Mouse (Mus musculus): ENCODE data around the gene Dyrk1a. TPM values are rescaled to one million over a fixed set of nuclear protein-coding genes. Genes with fewer than 3 reads are reported as not detected.
A peak's percentile ranks its signal among the peaks of the same experiment; 100 is the strongest.

The Dyrk1a gene
- polyA plus RNA-seq, 1 experiment from 2014 or later, result 12.7 TPM

DNA sequence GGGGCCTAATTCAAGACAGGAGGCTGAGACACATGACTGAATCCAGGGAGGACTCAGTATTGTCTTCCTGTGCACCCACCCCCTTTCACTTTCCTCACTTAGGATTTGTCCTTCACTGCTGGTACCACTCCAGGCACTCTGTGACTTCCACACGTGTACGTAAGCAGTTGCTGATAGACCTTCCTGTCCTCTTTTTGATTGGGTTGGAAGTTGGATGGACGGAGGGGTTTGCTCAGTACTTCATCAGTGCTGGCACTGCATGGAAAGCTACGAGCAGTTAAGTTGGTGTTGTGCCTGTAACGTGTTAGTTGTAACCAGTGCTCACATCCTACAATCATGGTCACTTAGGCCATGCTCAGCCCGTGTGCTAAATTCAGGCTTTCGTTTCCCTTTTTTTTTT is 55.8 kb downstream of the Dyrk1a start:
- Histone ChIP-seq H3K9me3 (replicated peaks) (no peaks in the 10 kb centered on the region), H3K27me3 (no peaks in the 10 kb centered on the region), H3K36me3 (ENCODE audit: poor library complexity, severe bottlenecking) (no peaks in the 10 kb centered on the region), H3K4me3 (no peak overlapping the region), H3K4me2 (no peak overlapping the region), H3K4me1 (peaks cover 35% of the 10 kb centered on the region), H3K27ac (no peak overlapping the region; the same call in 1 of the 2 replicates), H3K9ac (no peak overlapping the region)
- 0 out of 2 replicates have a peak, but pooled peaks have one; percentile 10 for ATAC-seq
- 94% methylated on average over 7 of the region's 7 CpGs for WGBS

DNA sequence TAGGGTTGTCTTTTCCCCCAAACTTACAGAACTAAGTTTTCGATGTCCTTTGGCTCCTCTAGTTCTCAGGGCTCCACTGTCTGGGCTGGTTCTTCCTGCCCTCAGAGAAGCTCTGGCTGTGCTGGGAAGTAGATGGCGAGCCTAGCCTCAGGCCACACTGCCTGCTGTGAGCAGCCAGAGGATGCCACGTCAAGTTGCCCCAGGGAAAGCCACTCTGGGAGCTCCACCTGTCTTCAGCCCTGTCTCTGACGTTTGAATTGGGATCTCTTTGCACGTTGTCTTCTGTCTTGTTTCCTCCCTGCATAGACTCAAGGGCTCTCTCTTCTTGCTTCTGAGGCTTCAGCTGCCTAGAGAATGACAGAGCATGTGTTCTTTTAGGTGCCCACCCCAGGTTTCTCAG is 57.9 kb downstream of the Dyrk1a start:
- no peak for ATAC-seq
- Histone ChIP-seq H3K9me3 (replicated peaks) (no peaks in the 10 kb centered on the region), H3K4me1 (peaks cover 51% of the 10 kb centered on the region), H3K4me3 (no peak overlapping the region), H3K27ac (no peak overlapping the region), H3K27me3 (no peaks in the 10 kb centered on the region), H3K36me3 (ENCODE audit: poor library complexity, severe bottlenecking) (no peaks in the 10 kb centered on the region), H3K4me2 (no peak overlapping the region), H3K9ac (no peak overlapping the region)
- WGBS, result 52% methylated on average over 5 of the region's 5 CpGs

DNA sequence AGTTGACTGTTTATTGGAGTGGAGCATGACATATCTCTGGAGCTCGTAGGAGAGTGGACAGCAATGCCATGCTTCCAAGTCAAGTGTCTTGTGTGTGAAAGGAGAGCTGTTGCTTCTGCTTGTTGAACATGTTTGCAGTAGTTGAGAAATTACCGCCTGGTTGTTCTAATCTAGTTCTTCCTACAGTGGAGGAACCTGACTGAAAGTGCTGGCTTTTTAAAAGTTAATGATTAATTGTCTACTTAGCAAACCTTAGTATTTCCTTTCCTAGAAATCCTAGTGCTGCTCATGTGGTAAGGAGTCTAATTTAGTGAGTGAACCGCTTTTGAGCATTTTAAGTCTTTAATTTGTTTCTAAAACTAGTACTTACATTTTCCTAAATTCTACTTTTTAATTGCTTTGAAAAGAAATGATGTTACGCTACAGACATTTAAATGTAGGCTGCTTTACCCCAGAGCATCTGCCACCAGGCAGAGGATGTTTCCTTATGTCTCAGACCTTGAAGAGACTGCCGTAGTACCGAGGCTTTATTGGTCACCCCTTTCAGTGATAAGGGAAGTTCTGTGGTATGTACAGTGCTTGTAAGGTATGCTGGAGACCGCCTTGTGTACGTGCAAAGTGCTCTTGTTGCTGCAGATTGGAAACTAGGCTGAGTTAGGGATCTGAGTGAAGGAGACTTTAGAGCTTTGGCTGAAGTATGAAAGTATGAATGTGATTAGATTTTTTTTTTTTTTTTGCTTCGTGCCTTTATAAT is 59.3 kb downstream of the Dyrk1a start:
- no peak overlapping the region for H3K9ac ChIP-seq
- 94% methylated on average over 9 of the region's 9 CpGs for WGBS
- no peaks in the 10 kb centered on the region for H3K36me3 ChIP-seq (ENCODE audit: poor library complexity, severe bottlenecking)
- no peak overlapping the region for H3K4me3 ChIP-seq
- H3K27ac ChIP-seq, result no peak overlapping the region
- ATAC-seq, result no peak
- H3K4me1 ChIP-seq, result peaks cover 57% of the 10 kb centered on the region
- no peaks in the 10 kb centered on the region for H3K9me3 ChIP-seq (replicated peaks)
- no peak overlapping the region for H3K4me2 ChIP-seq
- no peaks in the 10 kb centered on the region for H3K27me3 ChIP-seq

DNA sequence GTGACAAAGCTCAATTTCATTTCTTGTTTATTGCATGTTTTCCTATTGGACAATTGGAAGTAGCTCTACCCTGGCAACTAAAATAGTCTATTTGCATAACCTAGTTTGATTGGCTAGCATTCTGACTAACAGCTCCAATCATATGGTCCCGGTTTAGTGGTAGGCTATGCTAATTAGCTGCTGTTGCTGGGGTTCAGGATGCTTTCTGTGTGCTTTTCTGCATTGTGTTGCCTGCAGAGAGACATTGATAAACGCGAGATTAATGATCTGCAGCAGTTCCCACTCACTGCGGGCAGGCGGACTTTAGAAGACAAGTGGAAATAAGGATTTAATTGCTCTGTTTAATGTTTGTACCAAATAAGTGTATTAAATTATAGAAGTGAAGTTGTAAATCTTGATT is 62.2 kb downstream of the Dyrk1a start:
- peak; percentile 97 for ATAC-seq
- no peaks in the 10 kb centered on the region for H3K27me3 ChIP-seq
- no peak overlapping the region for H3K9ac ChIP-seq
- peak overlapping the region; percentile 25; the same call in 1 of the 2 replicates for H3K4me2 ChIP-seq
- H3K36me3 ChIP-seq (ENCODE audit: poor library complexity, severe bottlenecking), result no peaks in the 10 kb centered on the region
- no peaks in the 10 kb centered on the region for H3K9me3 ChIP-seq (replicated peaks)
- H3K27ac ChIP-seq, result peak overlapping the region; percentile 53; the same call in 1 of the 2 replicates
- H3K4me3 ChIP-seq, result no peak overlapping the region
- 1% methylated on average over 5 of the region's 5 CpGs for WGBS
- peaks cover 39% of the 10 kb centered on the region for H3K4me1 ChIP-seq

DNA sequence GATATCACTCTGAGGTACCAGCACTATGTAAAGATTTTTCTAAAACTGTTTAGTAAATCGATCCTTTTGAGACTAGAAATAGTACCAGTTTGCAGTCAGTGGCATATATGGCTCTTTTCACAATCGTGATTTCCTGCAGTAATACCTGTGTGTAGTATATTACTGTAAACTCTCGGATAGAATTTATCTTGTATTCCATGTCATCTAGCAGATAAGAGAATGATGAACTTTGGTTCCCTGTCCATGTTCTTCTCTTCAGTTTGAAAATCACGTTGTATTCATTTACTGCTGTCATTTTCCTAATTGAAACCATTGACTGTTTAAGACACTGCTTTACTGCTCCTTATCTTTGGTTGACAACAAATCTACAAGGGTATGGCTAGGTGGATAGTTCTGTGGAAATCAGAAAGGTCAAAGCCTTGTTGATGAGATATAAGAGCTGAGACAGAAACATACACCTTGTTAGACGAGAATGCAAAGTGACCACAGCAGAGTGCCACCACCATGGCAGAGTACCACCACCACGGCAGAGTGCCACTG is 62.7 kb downstream of the Dyrk1a start:
- H3K4me1 ChIP-seq, result peaks cover 38% of the 10 kb centered on the region
- no peak overlapping the region for H3K4me2 ChIP-seq
- no peaks in the 10 kb centered on the region for H3K9me3 ChIP-seq (replicated peaks)
- peak overlapping the region; percentile 53 for H3K27ac ChIP-seq
- ATAC-seq, result peak; percentile 31
- H3K9ac ChIP-seq, result no peak overlapping the region
- 70% methylated on average over 6 of the region's 6 CpGs for WGBS
- H3K27me3 ChIP-seq, result no peaks in the 10 kb centered on the region
- H3K4me3 ChIP-seq, result no peak overlapping the region
- no peaks in the 10 kb centered on the region for H3K36me3 ChIP-seq (ENCODE audit: poor library complexity, severe bottlenecking)

DNA sequence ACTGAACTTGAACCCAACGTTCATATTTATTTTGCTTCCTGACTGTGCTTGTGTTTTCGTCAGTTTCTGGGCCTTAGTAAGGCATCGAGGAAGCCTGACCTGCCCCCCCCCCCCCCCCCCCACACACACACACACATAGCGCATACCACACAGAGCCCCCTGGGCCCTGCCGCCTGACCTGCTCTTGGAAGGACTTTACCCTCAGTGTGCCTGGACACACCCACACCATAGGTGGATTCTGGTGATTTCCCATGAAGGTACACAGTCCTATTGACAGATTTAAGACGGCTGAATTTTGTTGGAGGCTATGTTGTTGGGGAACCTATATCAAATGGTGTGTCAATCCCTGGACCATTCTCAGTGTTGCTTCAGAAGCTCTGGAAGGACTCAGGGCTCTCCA is 63.2 kb downstream of the Dyrk1a start:
- H3K4me3 ChIP-seq, result no peak overlapping the region
- H3K36me3 ChIP-seq (ENCODE audit: poor library complexity, severe bottlenecking), result no peaks in the 10 kb centered on the region
- H3K9ac ChIP-seq, result no peak overlapping the region
- peaks cover 36% of the 10 kb centered on the region for H3K4me1 ChIP-seq
- 79% methylated on average over 6 of the region's 6 CpGs for WGBS
- H3K27ac ChIP-seq, result peak overlapping the region; percentile 53
- H3K27me3 ChIP-seq, result no peaks in the 10 kb centered on the region
- H3K4me2 ChIP-seq, result no peak overlapping the region
- peak; percentile 31; the same call in 1 of the 2 replicates for ATAC-seq
- H3K9me3 ChIP-seq (replicated peaks), result no peaks in the 10 kb centered on the region

DNA sequence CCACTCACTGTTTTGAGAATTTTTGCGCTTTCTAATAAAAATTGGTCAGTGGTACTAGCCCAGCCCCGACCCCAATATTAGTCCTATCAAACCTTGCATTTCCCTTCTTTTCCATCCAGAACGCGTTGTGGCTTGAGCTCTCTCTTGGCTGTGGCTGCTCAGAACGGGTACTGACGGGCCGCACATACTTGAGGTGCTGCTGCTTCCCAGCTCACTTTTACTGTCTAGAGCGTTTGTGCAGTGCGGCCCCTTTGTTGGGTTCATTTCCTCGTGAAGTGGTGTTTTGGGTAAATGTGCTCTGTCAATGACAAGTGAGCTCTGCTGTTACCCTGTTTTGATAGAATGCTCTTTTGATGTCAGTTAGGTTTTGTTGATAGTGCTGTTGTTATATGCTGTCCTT is 67.6 kb downstream of the Dyrk1a start:
- H3K9ac ChIP-seq, result no peak overlapping the region
- no peak for ATAC-seq
- peaks cover 6% of the 10 kb centered on the region; the same call in 1 of the 2 replicates for H3K36me3 ChIP-seq (ENCODE audit: poor library complexity, severe bottlenecking)
- no peak overlapping the region for H3K4me3 ChIP-seq
- 71% methylated on average over 10 of the region's 10 CpGs for WGBS
- peaks cover 17% of the 10 kb centered on the region for H3K4me1 ChIP-seq
- H3K27me3 ChIP-seq, result no peaks in the 10 kb centered on the region
- H3K9me3 ChIP-seq (replicated peaks), result no peaks in the 10 kb centered on the region
- H3K27ac ChIP-seq, result no peak overlapping the region
- H3K4me2 ChIP-seq, result no peak overlapping the region

DNA sequence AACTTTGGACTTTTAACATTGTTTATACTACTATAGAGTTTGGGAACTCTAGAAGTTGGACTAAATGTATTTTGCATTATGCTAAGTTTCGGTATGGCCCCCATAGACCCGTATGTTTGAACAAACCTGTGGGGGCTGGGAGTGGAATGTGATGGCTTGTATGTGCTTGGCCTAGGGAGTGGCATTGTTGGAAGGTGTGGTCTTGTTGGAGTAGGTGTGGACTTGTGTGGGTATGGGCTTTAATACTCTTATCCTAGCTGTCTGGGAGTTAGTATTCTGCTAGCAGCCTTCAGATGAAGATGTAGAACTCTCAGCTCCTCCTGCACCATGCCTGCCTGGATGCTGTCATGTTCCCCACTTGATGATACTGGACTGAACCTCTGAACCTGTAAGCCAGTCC is 72.0 kb downstream of the Dyrk1a start:
- Histone ChIP-seq H3K4me3 (no peak overlapping the region), H3K27me3 (no peaks in the 10 kb centered on the region), H3K4me1 (peaks cover 18% of the 10 kb centered on the region), H3K9ac (no peak overlapping the region), H3K27ac (no peak overlapping the region), H3K9me3 (replicated peaks) (no peaks in the 10 kb centered on the region), H3K4me2 (no peak overlapping the region), H3K36me3 (ENCODE audit: poor library complexity, severe bottlenecking) (peaks cover 6% of the 10 kb centered on the region; the same call in 1 of the 2 replicates)
- ATAC-seq, result no peak
- WGBS, result 100% methylated on average over 2 of the region's 2 CpGs

DNA sequence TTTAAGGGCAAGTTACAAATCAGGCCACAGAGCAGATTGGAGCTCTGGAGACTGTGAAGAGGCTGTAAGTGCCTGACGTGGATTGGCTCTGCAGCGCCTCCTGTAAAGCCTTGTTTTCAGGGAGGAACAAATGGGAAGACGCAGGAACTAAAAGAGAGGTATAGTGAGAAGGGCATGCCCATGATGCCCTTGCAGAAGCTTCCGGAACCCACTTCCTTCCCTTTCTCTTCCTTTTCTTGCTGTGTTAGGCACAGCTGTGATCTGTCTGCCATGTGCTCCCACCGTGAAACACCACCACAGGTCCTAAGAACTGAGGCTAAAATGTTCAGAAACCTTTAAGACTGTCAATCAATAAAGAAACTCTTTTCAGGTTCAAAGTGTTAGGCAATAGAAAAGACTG is 77.3 kb downstream of the Dyrk1a start:
- no peak overlapping the region for H3K9ac ChIP-seq
- ATAC-seq, result no peak
- no peak overlapping the region for H3K27ac ChIP-seq
- no peaks in the 10 kb centered on the region for H3K36me3 ChIP-seq (ENCODE audit: poor library complexity, severe bottlenecking)
- no peaks in the 10 kb centered on the region for H3K9me3 ChIP-seq (replicated peaks)
- H3K4me1 ChIP-seq, result peaks cover 27% of the 10 kb centered on the region
- H3K27me3 ChIP-seq, result no peaks in the 10 kb centered on the region
- H3K4me2 ChIP-seq, result no peak overlapping the region
- no peak overlapping the region for H3K4me3 ChIP-seq
- 70% methylated on average over 5 of the region's 5 CpGs for WGBS

DNA sequence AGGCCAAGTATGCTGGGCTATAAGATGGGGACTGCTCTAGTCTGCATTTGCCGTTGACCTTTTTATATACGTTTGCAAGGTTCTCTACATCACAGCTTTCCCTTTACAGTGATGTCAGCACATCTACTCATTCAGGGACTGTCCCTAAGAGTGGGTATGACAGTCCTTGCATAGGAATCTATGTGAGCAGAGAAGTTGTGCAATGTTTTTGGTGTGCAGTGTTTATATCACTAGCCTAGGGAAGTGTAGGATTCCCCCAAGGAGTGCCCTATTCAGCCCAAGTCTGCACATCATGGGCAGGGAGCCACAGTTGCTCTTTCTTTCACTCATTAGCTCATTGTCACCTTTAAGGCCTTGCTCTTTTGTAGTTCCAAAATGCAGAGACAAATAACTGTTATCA is 78.1 kb downstream of the Dyrk1a start:
- Histone ChIP-seq H3K27me3 (no peaks in the 10 kb centered on the region), H3K9me3 (replicated peaks) (no peaks in the 10 kb centered on the region), H3K4me2 (no peak overlapping the region), H3K27ac (no peak overlapping the region), H3K4me3 (no peak overlapping the region), H3K4me1 (peaks cover 33% of the 10 kb centered on the region), H3K36me3 (ENCODE audit: poor library complexity, severe bottlenecking) (no peaks in the 10 kb centered on the region), H3K9ac (no peak overlapping the region)
- WGBS, result 88% methylated on average over 2 of the region's 2 CpGs
- no peak for ATAC-seq

DNA sequence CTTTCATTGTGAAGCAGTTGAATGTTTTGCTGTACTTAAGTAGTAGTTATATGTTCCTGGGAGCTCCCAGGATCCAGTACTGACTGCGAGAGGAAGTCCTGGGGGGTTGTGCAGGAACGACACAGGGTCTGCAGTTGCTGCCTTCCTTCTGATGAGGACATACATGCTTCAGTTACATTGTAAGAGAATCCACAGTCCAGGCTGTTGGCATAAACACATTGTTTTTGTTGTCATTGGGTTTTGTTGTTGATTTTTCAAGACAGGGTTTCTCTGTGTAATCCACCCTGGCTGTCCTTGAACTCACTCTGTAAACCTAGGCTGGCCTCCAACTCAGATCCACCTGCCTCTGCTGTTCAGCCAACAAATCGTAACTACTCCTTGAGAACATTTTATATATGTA is 80.1 kb downstream of the Dyrk1a start:
- H3K9me3 ChIP-seq (replicated peaks), result no peaks in the 10 kb centered on the region
- no peak overlapping the region for H3K27ac ChIP-seq
- no peak overlapping the region for H3K4me3 ChIP-seq
- 82% methylated on average over 3 of the region's 3 CpGs for WGBS
- ATAC-seq, result no peak
- H3K4me2 ChIP-seq, result no peak overlapping the region
- H3K9ac ChIP-seq, result no peak overlapping the region
- H3K36me3 ChIP-seq (ENCODE audit: poor library complexity, severe bottlenecking), result no peaks in the 10 kb centered on the region
- H3K27me3 ChIP-seq, result no peaks in the 10 kb centered on the region
- peaks cover 42% of the 10 kb centered on the region for H3K4me1 ChIP-seq

DNA sequence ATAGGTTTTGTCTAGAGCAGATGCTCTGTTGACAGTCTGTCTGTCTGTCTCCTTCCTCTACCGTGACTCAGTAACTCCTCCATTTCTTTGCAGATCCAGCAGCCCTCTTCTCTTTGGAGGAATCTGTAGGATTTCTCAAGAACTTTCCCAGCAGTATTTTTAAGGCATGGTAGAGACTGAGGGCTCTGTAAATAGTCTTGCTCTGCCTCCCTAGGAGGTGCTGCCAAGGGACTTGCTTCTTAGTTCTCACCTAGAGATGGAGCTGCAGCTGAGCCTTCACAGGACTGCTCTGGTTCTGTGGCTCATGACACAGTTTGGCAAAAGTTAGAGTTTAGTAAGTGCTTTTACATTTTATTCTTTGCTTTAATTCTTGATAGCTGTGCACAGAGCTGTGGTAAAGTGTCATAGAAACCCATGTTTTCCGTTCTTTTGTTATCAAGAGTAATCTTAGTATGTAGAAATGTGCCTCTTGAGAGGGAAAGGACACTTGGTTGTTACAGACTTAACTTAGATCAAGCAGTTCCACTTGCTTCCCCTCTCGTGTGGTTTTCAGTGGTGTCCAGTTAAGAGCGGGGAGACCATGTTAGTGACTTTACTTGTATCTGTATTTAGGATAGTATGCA is 82.4 kb downstream of the Dyrk1a start:
- no peak overlapping the region for H3K4me2 ChIP-seq
- 0 out of 2 replicates have a peak overlapping the region, but pooled peaks have one; percentile 14 for H3K27ac ChIP-seq
- no peaks in the 10 kb centered on the region for H3K9me3 ChIP-seq (replicated peaks)
- no peak overlapping the region for H3K9ac ChIP-seq
- no peak for ATAC-seq
- WGBS, result 78% methylated on average over 4 of the region's 4 CpGs
- H3K36me3 ChIP-seq (ENCODE audit: poor library complexity, severe bottlenecking), result no peaks in the 10 kb centered on the region
- H3K4me3 ChIP-seq, result no peak overlapping the region
- H3K27me3 ChIP-seq, result no peaks in the 10 kb centered on the region
- peaks cover 48% of the 10 kb centered on the region for H3K4me1 ChIP-seq

Data from forebrain, embryonic 13.5 days (tissue).